Mouse (Mus musculus): ENCODE measurements around the gene Ppp1r9a. TPM values are rescaled to one million over a fixed set of nuclear protein-coding genes. Genes with fewer than 3 reads are reported as not detected.

The Ppp1r9a gene
- polyA plus RNA-seq, 2 experiments = 2.6 to 3.0 TPM

DNA sequence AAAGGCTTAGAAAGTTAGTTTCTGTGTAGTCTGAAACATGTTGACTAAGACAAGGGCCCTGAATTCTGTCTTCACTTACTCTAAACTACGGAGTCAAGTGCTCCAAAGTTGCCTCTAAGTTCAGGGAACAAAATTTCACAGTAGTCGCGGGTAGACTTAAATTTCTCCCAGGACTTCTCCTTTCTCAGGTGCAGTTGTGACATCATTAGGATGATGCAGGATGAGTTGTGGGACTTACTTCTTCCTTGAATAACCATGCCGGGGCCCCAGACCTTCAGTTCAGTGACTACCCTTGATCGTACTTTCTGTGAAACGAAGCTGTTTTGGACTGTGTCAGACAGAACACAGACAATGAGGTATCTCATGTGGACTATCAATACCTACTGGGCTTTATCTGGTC lies 94.9 kb downstream of the Ppp1r9a start:
- no peaks in the 10 kb centered on the region for H3K27me3 ChIP-seq (ENCODE audit: control insufficient read depth, insufficient read depth, low read length)
- no peak for DNase-seq (ENCODE audit: low read depth in 3 of 3, low spot score in 3 of 3)
- no peak overlapping the region for H3K4me3 ChIP-seq (ENCODE audit: insufficient read depth in 1 of 2, low read depth in 2 of 2, low read length in 2 of 2)
- H3K9me3 ChIP-seq (ENCODE audit: control insufficient read depth, low read length) = peaks cover 3% of the 10 kb centered on the region
- H3K27ac ChIP-seq = no peak overlapping the region
- WGBS (ENCODE audit: insufficient replicate concordance) = 74% methylated on average over 6 of the region's 6 CpGs
- no peaks in the 10 kb centered on the region for H3K4me1 ChIP-seq (replicated peaks; ENCODE audit: control insufficient read depth in 2 of 2, insufficient read depth in 2 of 2, low read length in 1 of 2)
- H3K4me2 ChIP-seq (ENCODE audit: low read depth) = no peak overlapping the region
- ATAC-seq (ENCODE audit: insufficient read depth) = no peak
- no peaks in the 10 kb centered on the region for H3K36me3 ChIP-seq (replicated peaks; ENCODE audit: control insufficient read depth, insufficient read depth, low read depth)
- TF ChIP-seq CTCF (IDR thresholded peaks at IDR 0.05; ENCODE audit: low read depth) (no peak), EP300 (IDR thresholded peaks at IDR 0.05; ENCODE audit: low read depth) (no peak)
- H3K9ac ChIP-seq (replicated peaks) = no peak overlapping the region

DNA sequence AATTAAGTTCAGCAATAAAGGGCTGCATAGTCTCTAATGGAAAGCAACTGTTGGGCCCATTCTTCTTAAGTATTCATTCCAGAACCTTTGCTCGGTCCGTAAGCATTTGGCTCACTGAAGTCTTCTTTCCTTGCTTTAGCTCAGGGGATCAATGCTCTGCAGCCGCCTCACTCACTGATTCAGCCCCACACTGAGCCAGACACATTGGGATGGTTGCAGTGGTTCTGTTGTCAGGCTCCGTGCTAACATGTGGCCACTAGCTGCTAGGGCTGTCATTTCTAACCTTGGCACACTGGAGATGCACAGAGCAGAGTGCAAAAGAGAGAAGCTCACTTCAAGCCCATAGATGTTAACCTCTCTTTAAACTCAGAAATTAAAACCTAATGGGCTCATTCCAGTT lies 96.2 kb downstream of the Ppp1r9a start:
- Histone ChIP-seq H3K9me3 (ENCODE audit: control insufficient read depth, low read length) (no peaks in the 10 kb centered on the region), H3K27ac (no peak overlapping the region), H3K36me3 (replicated peaks; ENCODE audit: control insufficient read depth, insufficient read depth, low read depth) (no peaks in the 10 kb centered on the region), H3K27me3 (ENCODE audit: control insufficient read depth, insufficient read depth, low read length) (no peaks in the 10 kb centered on the region), H3K4me3 (ENCODE audit: insufficient read depth in 1 of 2, low read depth in 2 of 2, low read length in 2 of 2) (no peak overlapping the region), H3K9ac (replicated peaks) (no peak overlapping the region), H3K4me1 (replicated peaks; ENCODE audit: control insufficient read depth in 2 of 2, insufficient read depth in 2 of 2, low read length in 1 of 2) (no peaks in the 10 kb centered on the region), H3K4me2 (ENCODE audit: low read depth) (no peak overlapping the region)
- WGBS (ENCODE audit: insufficient replicate concordance) = 68% methylated on average over 4 of the region's 4 CpGs
- no peak for TF ChIP-seq EP300 (IDR thresholded peaks at IDR 0.05; ENCODE audit: low read depth)
- TF ChIP-seq CTCF (IDR thresholded peaks at IDR 0.05; ENCODE audit: low read depth) = no peak
- DNase-seq (ENCODE audit: low read depth in 3 of 3, low spot score in 3 of 3) = no peak
- no peak for ATAC-seq (ENCODE audit: insufficient read depth)

DNA sequence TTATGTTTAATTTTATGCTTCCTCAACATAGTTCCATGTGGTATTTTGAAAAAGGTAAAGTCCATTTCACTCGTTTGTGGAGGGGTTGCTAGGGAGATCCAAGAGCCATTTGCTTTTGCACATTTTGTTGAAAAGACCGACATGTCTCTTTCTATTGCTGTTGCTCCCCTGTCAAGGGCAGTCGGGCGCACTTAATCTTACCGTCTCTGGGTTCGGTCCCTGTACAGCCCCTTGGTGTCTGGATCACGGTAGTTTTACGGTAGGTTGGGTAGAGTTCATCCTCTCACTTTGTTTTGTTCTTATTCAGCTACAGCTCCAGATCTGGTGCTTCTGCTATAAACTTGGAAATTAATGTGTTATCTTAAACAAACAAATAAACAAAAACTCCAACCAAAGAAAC lies 98.1 kb downstream of the Ppp1r9a start:
- no peaks in the 10 kb centered on the region for H3K27me3 ChIP-seq (ENCODE audit: control insufficient read depth, insufficient read depth, low read length)
- no peaks in the 10 kb centered on the region for H3K9me3 ChIP-seq (ENCODE audit: control insufficient read depth, low read length)
- ATAC-seq (ENCODE audit: insufficient read depth) (no peak), DNase-seq (ENCODE audit: low read depth in 3 of 3, low spot score in 3 of 3) (no peak)
- H3K27ac ChIP-seq = no peak overlapping the region
- no peak for TF ChIP-seq CTCF (IDR thresholded peaks at IDR 0.05; ENCODE audit: low read depth)
- TF ChIP-seq EP300 (IDR thresholded peaks at IDR 0.05; ENCODE audit: low read depth) = no peak
- no peaks in the 10 kb centered on the region for H3K4me1 ChIP-seq (replicated peaks; ENCODE audit: control insufficient read depth in 2 of 2, insufficient read depth in 2 of 2, low read length in 1 of 2)
- no peaks in the 10 kb centered on the region for H3K36me3 ChIP-seq (replicated peaks; ENCODE audit: control insufficient read depth, insufficient read depth, low read depth)
- H3K9ac ChIP-seq (replicated peaks) = no peak overlapping the region
- WGBS (ENCODE audit: insufficient replicate concordance) = 71% methylated on average over 8 of the region's 8 CpGs
- no peak overlapping the region for H3K4me2 ChIP-seq (ENCODE audit: low read depth)
- no peak overlapping the region for H3K4me3 ChIP-seq (ENCODE audit: insufficient read depth in 1 of 2, low read depth in 2 of 2, low read length in 2 of 2)

DNA sequence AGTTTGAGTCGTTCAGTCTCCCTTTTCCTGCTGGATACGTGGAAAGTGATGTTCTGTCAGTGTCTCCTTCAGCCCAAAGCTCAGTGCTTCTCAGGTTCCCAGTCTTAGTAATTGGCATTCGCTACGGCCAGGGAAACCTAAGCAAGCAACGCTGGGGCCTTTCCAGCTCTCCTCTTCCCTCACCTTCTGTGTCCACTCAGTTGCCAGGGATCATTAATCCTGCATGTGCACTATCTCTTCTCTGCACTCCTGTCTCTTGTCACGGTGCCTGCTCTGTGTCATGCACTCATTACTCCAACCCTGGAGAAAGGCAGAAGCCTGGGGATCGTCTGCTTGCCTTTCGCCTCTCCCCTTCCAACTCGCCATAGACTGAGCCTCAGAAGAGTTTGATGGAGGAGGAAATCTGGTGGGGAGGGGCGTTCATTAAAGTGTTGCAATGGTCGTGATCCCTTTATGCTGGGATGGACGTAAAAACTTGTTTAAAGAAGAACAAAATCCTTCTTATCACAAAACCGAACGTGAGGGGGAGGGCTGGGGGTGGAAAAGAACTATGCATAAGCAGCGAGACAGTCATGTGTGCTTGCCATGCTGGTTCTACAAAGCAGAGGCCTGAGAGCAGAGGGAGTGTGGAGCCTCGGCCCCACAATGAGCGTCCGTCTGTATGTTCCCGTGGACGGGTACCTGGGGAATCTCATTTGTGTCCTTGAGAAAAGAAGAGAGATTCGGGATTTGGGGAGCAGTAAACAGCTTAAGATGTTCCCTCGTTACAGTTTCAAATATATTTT lies 103.0 kb downstream of the Ppp1r9a start:
- no peaks in the 10 kb centered on the region for H3K9me3 ChIP-seq (ENCODE audit: control insufficient read depth, low read length)
- H3K36me3 ChIP-seq (replicated peaks; ENCODE audit: control insufficient read depth, insufficient read depth, low read depth) = no peaks in the 10 kb centered on the region
- no peaks in the 10 kb centered on the region for H3K27me3 ChIP-seq (ENCODE audit: control insufficient read depth, insufficient read depth, low read length)
- H3K27ac ChIP-seq = no peak overlapping the region
- H3K4me2 ChIP-seq (ENCODE audit: low read depth) = no peak overlapping the region
- H3K9ac ChIP-seq (replicated peaks) = no peak overlapping the region
- no peak for ATAC-seq (ENCODE audit: insufficient read depth)
- H3K4me3 ChIP-seq (ENCODE audit: insufficient read depth in 1 of 2, low read depth in 2 of 2, low read length in 2 of 2) = no peak overlapping the region
- TF ChIP-seq EP300 (IDR thresholded peaks at IDR 0.05; ENCODE audit: low read depth) = no peak
- TF ChIP-seq CTCF (IDR thresholded peaks at IDR 0.05; ENCODE audit: low read depth) = no peak
- no peaks in the 10 kb centered on the region; a peak in 1 of 4 replicates for H3K4me1 ChIP-seq (replicated peaks; ENCODE audit: control insufficient read depth in 2 of 2, insufficient read depth in 2 of 2, low read length in 1 of 2)
- 56% methylated on average over 22 of the region's 22 CpGs for WGBS (ENCODE audit: insufficient replicate concordance)
- no peak for DNase-seq (ENCODE audit: low read depth in 3 of 3, low spot score in 3 of 3)

DNA sequence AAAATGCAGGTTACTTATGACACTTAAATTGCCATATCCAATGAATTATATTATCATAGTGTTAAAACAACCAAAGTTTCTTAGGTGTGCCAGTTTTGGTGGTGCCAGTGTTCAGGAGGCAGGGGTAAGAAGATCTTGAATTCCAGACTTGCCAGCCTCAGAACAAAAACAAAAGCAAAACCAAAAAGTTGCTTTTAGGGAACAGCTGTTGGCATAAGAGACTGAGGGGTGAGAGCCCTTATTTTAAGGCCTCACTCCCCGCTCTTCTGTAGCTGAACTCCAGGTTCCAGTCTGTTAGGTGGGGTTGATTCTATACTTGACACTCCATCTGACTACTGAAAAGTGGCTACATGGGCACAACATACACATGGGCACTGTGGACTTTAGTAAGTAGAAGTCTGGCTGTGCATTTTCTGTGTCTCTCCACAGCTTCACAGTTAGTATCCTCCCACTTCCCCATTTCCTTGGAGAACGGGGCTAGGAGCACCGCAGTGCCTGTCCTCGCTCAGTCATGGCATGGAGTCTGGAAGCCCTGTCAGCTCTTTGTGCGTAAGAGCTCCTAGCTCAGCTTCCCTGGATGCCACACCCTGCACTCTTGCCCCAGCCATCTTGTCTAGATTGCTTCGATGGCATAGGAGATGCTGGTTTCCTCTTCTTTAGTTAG lies 103.7 kb downstream of the Ppp1r9a start:
- H3K4me2 ChIP-seq (ENCODE audit: low read depth) = no peak overlapping the region
- no peak overlapping the region for H3K9ac ChIP-seq (replicated peaks)
- no peaks in the 10 kb centered on the region for H3K27me3 ChIP-seq (ENCODE audit: control insufficient read depth, insufficient read depth, low read length)
- ATAC-seq (ENCODE audit: insufficient read depth) = no peak
- no peaks in the 10 kb centered on the region for H3K36me3 ChIP-seq (replicated peaks; ENCODE audit: control insufficient read depth, insufficient read depth, low read depth)
- H3K27ac ChIP-seq = no peak overlapping the region
- H3K9me3 ChIP-seq (ENCODE audit: control insufficient read depth, low read length) = no peaks in the 10 kb centered on the region
- TF ChIP-seq EP300 (IDR thresholded peaks at IDR 0.05; ENCODE audit: low read depth) = no peak
- no peak for TF ChIP-seq CTCF (IDR thresholded peaks at IDR 0.05; ENCODE audit: low read depth)
- no peaks in the 10 kb centered on the region; a peak in 1 of 4 replicates for H3K4me1 ChIP-seq (replicated peaks; ENCODE audit: control insufficient read depth in 2 of 2, insufficient read depth in 2 of 2, low read length in 1 of 2)
- H3K4me3 ChIP-seq (ENCODE audit: insufficient read depth in 1 of 2, low read depth in 2 of 2, low read length in 2 of 2) = no peak overlapping the region
- WGBS (ENCODE audit: insufficient replicate concordance) = 48% methylated on average over 6 of the region's 6 CpGs
- no peak for DNase-seq (ENCODE audit: low read depth in 3 of 3, low spot score in 3 of 3)
